Mouse (Mus musculus) mature B cell (primary cell): ENCODE results near the gene Celf2.

ENCODE experiments used
- in situ Hi-C: fragments of 300-500 bp; cut with MboI; formaldehyde crosslinking; loops from 2 replicates; pipeline ENCODE4 v1.14.3; 2019

The Celf2 gene

DNA sequence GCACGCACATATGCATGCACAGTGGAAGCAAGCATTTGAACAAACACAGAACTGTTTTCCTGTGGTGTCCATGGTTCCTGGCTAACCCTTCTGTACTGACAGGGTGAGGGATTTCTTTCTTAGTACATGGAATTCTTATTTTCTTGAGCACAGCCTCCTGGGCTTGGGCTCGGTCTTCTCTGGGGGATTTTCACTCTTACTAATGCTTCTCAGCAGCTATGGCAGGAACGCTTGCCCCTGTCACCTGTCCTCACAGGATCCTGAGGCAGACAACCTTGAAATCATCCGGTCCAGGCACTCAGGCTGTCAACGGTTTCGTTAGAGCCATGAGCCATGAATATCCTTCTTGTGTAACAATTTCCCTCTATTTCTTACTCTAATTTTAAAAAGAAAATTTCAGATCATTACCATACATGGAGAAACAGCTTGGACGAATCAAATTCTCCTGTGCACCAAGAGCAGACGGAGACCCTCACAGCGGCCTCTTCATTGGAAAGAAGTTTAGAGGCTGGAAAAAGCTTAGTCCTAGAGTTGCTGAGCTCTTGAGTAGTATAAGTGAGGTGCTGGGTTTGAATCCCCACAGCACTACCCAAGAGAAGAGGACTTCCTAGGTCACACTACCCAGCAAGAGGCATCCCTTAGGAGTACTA is 426.9 kb downstream of the Celf2 start:
- in situ Hi-C loops: no loop called here

DNA sequence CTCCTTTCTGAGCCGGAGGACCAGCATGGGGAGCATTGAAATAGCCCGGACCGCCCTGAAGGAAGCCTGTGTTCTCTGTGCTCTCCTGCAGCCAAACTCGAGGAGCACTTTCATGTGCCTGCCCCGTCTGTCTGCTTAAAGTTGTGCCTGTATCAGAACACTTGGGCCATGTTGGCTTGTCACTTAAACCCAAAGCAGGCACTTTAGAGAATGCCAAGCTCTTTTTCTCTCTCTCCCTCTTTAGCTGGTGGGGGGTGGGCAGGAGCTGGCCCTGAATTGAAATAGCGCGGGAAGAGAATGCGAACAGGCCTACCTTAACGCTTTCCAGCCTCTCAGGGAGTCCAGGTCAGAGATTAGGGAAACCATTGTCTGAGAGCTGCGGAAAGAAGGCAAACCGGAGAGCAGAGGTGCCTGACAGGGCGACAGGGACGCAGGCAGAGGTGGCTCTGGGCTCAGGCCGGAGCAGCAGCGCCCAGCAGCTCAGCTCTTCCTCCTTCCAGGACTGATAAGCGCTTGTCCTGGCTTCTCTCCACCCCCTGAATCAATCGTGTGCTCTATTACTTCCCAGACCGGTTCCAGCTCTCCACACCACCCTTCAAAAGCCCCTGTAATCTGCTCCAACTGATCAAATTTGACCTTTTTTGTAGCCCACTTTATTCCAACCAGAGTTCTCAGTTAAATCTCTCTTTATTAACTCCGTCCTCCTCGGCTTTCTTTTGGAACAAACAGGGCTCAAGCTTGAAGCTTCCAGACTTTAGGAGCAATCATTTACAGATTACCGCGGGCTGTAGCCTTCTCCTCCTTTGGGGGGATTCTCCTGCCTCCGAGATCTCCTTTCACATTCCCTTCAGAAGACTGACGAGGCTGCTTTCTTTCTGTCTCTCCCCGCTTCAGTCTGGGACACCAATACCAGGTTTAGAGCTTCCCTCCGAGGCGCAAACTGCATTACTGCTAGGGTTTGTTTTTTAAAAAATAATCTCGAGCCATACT is 428.3 kb downstream of the Celf2 start:
- in situ Hi-C loops: no loop called here

DNA sequence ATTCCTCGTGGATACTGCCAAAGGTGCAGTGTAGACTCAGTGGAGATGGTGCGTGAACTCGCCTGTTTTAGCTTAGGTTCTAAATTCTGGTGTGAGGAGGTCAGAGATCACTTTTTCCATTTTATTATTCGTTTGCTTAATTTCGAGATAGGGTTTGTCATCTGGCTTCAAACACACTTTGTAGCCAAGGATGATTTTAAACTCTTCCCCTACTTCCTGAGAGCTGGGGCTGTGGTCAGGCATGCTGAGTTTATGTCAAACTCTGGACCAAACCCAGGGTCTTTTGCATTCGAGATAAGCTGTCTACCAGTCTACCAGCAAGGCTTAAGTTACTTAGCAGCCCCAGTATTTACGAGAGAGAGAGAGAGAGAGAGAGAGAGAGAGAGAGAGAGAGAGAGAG is 429.3 kb downstream of the Celf2 start:
- in situ Hi-C loops: no loop called here

DNA sequence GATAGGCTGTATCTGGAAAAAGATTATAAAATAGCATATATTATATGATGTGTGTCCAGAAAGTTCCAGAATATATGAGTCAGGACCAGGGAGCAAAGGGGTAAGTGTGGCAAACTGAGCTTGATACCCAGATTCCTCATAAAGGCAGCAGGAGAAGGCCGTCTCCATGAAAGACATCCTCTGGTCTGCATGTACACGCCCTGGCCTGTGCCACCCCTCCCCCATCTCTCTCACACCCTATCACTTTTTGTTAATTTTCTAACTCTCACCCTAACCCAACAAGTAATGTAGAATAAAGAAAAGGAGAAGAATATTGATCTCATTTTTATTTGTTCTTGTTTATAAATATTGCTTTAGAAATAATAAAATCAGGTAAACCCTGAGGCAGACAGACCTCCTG is 430.0 kb downstream of the Celf2 start:
- in situ Hi-C loops: no loop called here

DNA sequence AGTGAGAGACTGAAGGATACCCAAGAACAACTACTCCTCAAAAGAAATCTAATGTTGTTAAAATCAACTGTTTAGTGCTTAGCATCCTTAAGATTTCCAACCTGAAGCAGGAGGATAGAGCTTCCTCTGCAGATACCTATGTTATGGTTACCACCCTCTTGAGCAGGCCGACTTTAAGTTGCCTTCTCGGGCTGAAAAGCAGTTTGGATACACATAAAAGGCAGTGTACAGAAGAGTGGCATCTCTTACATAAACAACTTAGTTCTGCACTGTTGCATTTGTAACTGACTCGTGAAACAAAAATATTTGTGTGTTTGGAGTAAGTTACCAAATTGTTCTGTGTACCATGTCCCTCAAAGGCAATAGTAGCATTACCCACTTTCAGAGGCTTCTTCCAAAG is 435.6 kb downstream of the Celf2 start:
- in situ Hi-C loops: no loop called here

DNA sequence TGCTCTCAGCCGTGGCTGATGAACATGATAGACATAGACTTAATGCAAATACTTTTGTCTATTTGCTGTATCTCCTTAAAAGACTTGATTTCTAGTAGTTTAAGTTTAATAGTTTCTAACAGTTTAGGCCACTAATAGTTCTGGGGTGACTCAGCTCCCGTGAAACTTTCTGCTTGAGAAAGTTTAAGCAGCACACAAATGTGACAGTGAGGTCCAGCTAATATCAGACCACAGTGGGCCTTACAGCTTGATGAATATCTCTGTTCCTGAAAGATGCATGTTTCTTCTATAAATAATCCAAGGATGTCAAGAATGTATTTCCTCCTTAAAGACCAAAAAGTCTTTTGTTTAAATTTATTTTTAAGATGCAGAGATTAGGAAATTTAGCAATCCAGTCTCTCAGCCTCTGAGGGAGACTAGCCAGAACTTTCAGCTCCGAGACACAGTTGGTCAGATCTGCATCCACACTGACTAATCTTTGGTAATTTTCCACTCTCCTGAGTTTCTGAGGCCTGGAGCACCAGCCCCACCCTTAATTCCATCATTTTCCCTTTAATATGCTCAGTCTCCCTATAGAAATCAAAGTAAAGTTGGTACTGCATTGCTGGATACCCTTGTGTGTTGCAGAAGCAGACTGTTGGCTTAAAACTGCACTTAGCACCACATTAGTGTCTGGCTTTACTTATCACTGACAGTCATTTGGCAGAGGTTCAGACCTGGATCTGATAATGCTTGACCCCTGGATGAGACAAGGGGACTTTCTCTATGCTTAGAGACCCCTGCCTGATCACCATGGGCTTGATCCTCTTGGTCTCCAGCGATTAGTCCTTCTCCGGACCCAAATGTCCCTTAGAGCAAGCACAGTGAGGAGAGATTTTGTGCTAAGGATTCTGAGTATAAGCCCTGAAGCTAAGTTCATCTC is 436.8 kb downstream of the Celf2 start:
- in situ Hi-C loops: no loop called here

DNA sequence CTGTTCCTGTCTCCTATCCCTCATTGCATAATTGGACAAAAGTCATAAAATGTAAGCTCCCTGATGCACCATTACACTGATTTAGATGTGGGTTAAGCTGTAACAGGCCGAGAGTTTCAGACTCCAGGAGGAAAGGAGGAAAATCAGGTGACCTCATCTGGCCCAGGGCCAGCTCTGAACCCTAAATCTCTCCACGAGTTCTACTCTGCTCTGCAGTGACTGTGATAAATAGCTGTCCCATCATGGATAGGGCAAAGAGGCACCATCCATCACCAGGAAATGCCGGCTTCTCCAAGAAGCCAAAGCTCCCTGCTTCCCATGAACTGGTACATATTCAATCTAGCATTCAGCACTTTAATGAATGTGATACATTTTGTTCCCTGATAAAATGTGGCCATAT is 439.9 kb downstream of the Celf2 start:
- in situ Hi-C loops: no loop called here

DNA sequence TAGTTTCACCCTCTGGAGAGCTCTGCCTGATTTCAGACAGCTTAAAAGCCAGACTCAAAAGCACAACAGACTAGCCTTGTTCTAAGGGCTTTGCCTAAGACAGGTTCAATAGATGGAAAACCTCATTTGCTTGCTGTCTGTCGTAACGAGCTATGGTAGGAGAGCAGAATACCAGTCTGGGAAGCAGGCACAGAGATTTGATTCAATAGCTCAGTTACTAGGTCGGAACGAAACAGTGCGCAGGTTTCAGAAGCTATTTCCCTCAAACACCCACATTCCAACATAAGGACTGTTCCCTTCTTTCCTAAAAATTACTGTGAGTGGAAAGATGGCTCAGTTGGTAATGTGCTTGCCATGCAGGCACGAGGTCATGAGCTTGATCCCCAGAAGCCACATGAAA is 441.1 kb downstream of the Celf2 start:
- in situ Hi-C loops: no loop called here

DNA sequence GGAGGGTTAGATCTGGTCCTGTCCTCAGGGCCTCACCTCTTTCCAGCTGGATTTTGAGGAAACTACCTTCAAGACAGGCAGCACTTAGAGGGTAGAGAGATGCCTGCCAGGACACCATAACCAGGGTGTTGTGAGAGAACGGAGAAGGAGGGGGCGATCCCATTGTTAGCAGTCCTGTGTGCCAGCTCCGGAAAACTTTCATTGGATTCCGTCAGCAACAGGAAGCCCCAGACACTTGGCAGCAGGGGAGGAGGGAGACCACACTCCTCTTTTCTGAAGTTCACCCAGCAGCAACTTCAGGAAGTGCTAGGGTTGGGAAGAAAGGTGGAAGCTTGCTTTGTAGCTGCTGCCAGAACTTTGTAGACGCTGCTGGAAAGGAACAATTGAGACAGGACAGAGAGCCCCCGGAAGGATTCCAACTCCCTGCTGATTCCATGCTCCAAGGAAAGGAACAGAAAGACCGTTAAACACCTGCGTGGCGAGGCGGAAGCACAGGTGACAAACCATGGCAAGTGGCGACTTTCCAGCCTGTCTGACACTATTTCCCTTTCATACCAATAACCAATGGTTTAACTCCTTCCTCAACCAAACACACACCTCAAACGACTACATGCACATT is 445.7 kb downstream of the Celf2 start:
- in situ Hi-C loops: no loop called here

DNA sequence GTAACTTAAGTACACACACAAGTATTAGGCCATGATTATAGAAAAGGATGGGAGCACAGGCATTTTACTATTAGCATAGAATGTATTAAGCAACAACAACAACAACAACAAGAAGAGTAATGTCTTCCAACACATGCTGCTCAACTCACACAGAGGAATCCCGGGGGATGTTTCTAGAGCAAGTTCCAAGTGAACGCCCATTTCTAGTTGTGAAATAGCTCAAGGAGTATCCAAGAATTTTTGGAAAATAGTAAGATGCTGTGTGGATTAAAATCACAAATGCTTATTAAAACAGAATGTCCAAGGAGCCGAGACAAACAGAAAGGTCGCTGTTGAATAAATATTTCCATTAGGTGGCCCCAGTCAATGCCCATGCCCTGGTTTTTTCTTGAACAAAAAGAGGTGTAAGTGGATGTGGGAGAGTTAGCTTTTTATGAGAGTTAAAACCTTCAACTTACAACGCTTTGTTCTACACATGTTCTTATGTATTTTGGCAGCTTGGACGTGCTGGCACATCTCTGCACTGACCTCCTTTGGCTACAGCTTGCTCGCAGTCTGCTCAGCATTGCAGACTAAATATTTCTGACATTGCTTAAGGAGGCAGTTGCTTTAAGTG is 448.8 kb downstream of the Celf2 start:
- in situ Hi-C loops: no loop called here

DNA sequence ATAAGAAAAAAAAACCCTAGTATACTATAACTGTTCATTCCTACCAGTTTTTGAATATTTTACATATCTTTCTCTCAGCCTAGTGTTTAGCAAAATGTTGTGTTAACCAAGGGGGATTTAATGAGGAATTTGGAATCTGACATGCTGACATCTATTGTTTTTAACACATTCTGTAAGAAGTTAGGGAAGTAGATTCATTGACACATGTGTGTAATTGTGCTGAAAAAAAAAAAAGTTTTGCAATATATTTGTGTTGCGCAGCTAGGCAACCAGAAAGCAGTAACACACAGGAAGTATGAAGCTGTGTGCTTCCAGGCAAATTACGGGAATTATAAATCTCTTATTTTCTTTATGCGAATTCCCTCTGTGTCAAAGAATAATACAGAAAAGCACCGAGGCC is 453.0 kb downstream of the Celf2 start:
- in situ Hi-C loops: no loop called here

DNA sequence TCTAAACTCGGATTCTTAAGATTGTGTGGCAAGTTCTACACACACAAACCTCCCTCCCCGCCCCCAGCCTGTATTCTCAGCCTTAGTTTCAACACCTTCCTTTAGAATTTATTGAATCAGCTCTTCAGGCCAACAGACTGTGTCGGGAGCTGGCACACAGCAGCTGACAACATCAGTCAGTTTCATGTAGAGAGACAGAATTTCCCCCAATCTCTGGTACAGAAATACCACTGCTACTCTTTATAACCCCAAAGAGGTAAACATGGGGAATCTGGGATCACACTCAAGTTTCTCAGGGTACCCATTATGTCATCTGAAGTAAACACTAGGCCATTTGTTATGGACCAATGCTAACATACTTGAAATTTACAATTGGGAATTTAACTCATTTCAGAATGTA is 453.4 kb downstream of the Celf2 start:
- in situ Hi-C loops: no loop called here

DNA sequence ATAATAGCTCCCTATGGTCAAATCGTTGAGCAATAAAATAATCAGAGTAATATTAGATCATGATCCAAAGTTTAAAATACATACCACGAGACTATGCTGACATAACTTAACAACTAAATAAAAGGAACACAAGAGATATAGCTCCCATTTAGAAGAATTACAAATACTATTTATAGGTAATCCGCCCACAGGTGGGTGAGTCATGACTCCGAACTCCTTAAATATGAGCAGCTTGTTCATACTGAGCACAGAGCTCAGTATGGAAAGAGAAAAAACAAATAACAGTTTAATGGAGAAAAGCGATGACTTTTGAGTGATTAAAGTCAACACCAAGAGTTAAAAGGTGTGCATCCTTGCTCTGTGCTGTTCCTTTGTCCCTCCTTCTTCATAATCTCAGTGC is 458.3 kb downstream of the Celf2 start:
- in situ Hi-C loops: no loop called here

DNA sequence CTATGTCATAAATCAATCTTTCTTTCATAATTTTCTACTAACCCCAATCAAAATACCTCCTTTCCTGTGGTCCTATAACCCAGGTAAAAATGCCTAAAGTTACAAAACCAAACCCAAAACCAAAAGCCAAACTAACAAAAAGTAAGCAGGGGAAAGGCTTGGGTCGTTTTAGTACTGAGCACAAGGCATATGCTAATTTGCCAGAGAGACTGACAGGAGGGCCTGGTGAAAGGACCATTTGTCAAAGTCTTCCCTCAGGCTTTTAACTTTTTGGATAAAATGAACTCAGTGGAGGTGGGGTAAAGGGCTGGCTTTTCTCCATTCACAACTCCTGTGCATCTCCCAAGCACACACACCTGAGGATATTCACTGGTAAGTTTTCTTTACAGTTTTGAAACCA is 463.2 kb downstream of the Celf2 start:
- in situ Hi-C loops: no loop called here

DNA sequence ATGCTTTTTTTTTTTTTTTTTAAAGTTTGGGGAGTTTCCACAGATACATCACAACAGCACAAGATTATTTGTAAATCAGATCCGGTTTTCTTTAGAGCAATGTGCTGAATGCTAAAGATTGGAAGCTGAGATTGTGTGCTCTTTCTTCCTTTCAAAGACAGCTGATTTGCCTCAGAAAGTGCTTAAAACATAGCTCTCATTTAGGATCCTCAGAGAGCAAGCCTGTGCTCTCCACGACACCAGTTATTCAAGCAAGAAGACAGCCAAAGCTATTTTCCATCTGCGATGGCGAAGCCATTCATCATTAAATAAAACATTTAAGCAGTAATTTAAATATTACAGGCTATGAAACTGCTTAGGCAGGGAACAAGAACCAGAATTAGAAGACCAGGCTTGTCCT is 463.8 kb downstream of the Celf2 start:
- in situ Hi-C loops: no loop called here

DNA sequence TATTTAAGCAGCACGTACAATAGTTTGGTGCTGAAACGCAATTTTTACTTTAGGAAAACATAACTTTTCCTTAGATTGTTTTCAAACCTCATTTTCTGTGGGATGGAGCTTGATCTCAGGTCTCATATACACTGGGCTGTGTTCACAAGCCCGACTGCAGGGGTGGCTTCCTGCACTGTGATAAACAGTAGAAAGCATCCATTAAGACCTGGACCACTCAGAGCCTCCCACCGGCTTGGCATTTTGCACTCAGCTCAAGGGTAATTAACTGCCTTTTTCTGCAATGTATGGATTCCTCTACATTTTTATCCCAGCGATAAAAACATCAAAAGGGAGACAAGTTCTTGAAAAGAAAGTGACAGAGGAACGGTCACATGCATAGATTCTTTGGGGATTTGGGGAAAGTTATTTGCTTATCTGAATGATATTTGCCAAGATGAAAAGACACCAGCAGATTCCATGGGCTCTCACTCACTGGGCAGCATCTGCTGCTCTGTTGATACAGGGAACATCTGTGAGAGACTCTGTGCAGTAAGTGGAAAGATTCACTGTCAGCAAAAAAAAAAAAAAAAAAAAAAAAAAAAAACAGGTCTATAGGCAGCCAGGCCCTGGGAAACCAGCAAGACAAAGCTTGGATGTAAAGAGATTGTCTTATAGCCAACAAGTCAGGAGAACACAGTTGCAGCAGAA is 465.4 kb downstream of the Celf2 start:
- in situ Hi-C loops: no loop called here

DNA sequence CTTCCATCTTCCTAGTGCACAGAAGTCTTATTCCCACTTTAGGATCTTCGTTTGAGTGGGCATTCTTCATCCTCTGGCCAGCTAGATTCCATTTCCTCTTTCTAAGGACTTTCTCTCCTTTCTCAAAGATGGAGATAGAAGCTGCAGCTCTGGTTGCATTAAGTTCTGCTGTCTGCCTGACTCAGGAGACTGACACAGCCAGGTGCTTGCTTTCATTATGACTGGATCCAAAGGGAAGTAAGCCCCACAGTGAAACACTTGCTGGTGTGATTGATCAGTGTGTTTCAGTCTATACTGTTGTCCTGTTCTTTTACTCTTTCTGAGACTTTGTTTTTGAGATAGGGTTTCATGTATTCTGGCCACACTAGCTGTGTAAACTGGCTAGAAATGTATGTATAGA is 468.4 kb downstream of the Celf2 start:
- in situ Hi-C loops: no loop called here

DNA sequence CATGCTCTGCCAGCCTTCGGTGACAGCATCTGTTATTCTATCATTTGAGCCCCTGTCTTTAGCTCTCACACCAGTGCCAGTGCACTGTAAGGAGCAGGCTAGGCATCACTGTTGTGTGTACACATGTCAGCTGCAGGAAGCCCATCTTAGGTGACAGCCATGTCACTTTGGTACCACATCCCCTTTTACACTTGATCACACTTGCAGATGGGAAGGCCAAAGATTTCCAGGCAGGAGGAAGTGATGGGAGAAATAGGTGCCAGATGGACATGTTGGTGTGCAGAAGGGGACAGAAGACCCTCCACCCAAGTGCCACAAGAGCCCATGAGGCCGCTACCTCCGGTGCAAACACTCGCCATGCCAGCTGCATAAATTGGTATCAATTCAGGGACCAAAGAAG is 470.4 kb downstream of the Celf2 start:
- in situ Hi-C loops: no loop called here

DNA sequence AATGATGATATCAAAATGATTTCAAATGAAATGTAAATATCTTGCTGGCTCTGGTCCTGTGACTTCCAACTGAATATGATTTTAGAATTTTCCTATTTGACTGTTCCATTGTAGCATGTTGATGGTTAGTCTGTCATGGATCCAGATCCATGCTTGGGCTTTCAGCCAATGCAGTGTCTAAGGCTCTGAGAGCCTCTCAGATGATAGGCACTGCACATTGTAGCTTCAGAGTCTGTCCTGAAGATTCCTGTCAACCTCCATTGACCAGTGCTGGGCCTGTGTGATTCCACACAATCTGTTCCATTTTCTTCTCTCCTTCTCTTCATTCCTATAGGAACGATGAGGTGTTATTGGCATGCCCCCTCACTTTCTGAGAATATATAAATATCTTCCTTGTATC is 478.0 kb downstream of the Celf2 start:
- in situ Hi-C loops: no loop called here

DNA sequence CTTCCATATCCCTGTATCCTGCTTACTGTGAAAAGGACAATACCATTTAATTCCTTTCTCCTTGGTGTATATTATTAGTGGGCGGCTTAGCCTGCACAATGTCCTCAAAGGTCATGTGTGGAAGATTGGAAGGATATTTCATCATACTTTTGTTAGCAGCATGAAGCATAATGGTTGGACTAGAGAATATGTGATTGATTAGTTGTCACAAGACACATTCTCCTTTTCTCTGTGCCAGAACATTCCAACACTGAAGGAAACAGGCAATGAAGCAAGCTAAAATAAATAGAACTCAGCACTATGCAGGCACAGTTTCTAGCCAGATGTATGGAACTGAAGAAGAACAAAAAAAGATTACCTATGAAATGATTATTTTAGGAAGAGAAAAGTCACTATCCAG is 482.6 kb downstream of the Celf2 start:
- in situ Hi-C loops: no loop called here

DNA sequence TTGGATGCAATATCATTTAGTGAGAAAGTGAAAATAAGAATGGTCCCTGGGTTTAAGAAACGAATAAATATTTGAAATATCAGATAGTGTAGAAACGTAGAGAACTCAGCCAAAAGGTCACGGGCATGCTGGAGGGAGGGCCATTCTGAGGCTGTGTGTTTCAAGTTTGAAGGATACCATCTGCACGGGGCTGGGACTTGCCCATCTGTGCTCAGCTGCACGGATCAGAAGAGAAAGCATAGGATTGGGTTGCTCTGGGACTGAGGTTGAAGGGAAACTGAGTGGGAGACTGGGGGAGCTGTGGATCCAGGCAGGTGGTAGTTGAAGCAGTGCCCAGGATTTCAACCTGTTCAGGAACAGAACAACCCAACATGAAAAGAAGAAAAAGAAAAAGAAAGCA is 483.8 kb downstream of the Celf2 start:
- in situ Hi-C loops: no loop called here
